Mouse (Mus musculus) thymus, adult 2 months (tissue): ENCODE results near the gene Man2b2. TPM values are rescaled to one million over a fixed set of nuclear protein-coding genes. Genes with fewer than 3 reads are reported as not detected.
A peak's percentile ranks its signal among the peaks of the same experiment; 100 is the strongest.

Experiments
- DNase-seq: peaks from one replicate; pipeline ENCODE4 v3.0.0; 2021
- H3K27ac ChIP-seq: fragments of 200-500 bp; 2 replicates; pipeline ENCODE4 v1.5.1; 2012; ENCODE audit warnings: low read length, control low read depth; ENCODE audit not compliant: control insufficient read depth, insufficient read depth
- H3K27me3 ChIP-seq: fragments of 200-500 bp; 2 replicates; pipeline ENCODE4 v1.6.1; 2012; ENCODE audit warnings: mild to moderate bottlenecking, low read length, moderate library complexity, mixed read lengths; ENCODE audit not compliant: control insufficient read depth, insufficient read depth
- H3K36me3 ChIP-seq: fragments of 200-500 bp; 2 replicates; pipeline ENCODE4 v1.6.1; 2012; ENCODE audit warnings: mild to moderate bottlenecking, low read length, moderate library complexity; ENCODE audit not compliant: control insufficient read depth, insufficient read depth
- H3K4me1 ChIP-seq: fragments of 200-500 bp; replicated peaks from 2 replicates; pipeline ENCODE4 v1.6.1; 2012; ENCODE audit warnings: low read length; ENCODE audit not compliant: control insufficient read depth, insufficient read depth
- H3K4me3 ChIP-seq: fragments of 200-500 bp; 2 replicates; pipeline ENCODE4 v1.5.1; 2012; ENCODE audit warnings: mild to moderate bottlenecking, low read length, control low read depth, moderate library complexity; ENCODE audit not compliant: control insufficient read depth, insufficient read depth
- CTCF ChIP-seq: fragments of 200-500 bp; IDR thresholded peaks from 2 replicates; pipeline ENCODE4 v1.5.1; 2012; ENCODE audit warnings: mild to moderate bottlenecking, control low read depth, low read length, moderate library complexity, borderline replicate concordance; ENCODE audit not compliant: control insufficient read depth, poor library complexity, insufficient read depth; ENCODE audit errors: extremely low read depth
- POLR2A ChIP-seq: fragments of 200-500 bp; IDR thresholded peaks from 2 replicates; pipeline ENCODE4 v1.6.1; 2012; ENCODE audit warnings: mild to moderate bottlenecking, low read length, control low read depth, moderate library complexity; ENCODE audit not compliant: control insufficient read depth, poor library complexity, insufficient read depth; ENCODE audit errors: extremely low read depth
- WGBS: fragments of 180-500 bp; shearing (Covaris S2); methylation state at CpG from one replicate; pipeline ENCODE4 v1.1.7; 2018; 5-methylcytosine and 5-hydroxymethylcytosine counted together
- polyA plus RNA-seq: library from polyadenylated mRNA; depleted of rRNA; stranded (reverse); fragments of >200 nt; gene quantifications from 2 replicates; pipeline ENCODE4 v1.2.3, GENCODE M21; 2012

Gene Man2b2
- polyA plus RNA-seq, 1 experiment = 76.3 TPM

GRCm38 (mm10) chr5:36869578-36870236 is 39.3 kb upstream of the Man2b2 start:
- peak; percentile 1 for DNase-seq
- 4% methylated on average over 56 of the region's 56 CpGs for WGBS
- H3K4me3 ChIP-seq = no peak overlapping the region
- no peaks in the 10 kb centered on the region for H3K36me3 ChIP-seq
- H3K27ac ChIP-seq = no peak overlapping the region
- TF ChIP-seq POLR2A (no peak), CTCF (no peak)
- H3K27me3 ChIP-seq = peaks cover 16% of the 10 kb centered on the region
- H3K4me1 ChIP-seq = no peaks in the 10 kb centered on the region

GRCm38 (mm10) chr5:36869186-36869577 is 38.7 kb upstream of the Man2b2 start:
- DNase-seq = no peak
- peaks cover 16% of the 10 kb centered on the region for H3K27me3 ChIP-seq
- 7% methylated on average over 7 of the region's 7 CpGs for WGBS
- H3K36me3 ChIP-seq = no peaks in the 10 kb centered on the region
- no peaks in the 10 kb centered on the region for H3K4me1 ChIP-seq
- TF ChIP-seq POLR2A (no peak), CTCF (no peak)
- H3K27ac ChIP-seq = no peak overlapping the region
- no peak overlapping the region for H3K4me3 ChIP-seq

- DNase-seq = no peak
- H3K27ac ChIP-seq = no peak within 1 kb of the TSS
- no peak within 1 kb of the TSS for H3K4me3 ChIP-seq
- TF ChIP-seq CTCF = no peak
- TF ChIP-seq POLR2A = no peak
- WGBS = 7% methylated on average over 99 of the region's 108 CpGs
- H3K4me1 ChIP-seq = no peaks in the 10 kb centered on the region
- H3K36me3 ChIP-seq = no peaks in the 10 kb centered on the region
- peaks cover 16% of the 10 kb centered on the region for H3K27me3 ChIP-seq
Observed at GRCm38 (mm10) chr5:36868266-36869090, 38.0 kb upstream of the Man2b2 start, which contains the start of gene Ppp2r2c. Ppp2r2c (plus strand) TSS chr5:36868513.

GRCm38 (mm10) chr5:36867561-36867960 is 37.1 kb upstream of the Man2b2 start:
- no peak overlapping the region for H3K4me3 ChIP-seq
- 14% methylated on average over 6 of the region's 6 CpGs for WGBS
- H3K27me3 ChIP-seq = peaks cover 16% of the 10 kb centered on the region
- no peaks in the 10 kb centered on the region for H3K36me3 ChIP-seq
- H3K4me1 ChIP-seq = no peaks in the 10 kb centered on the region
- no peak for TF ChIP-seq CTCF
- no peak for TF ChIP-seq POLR2A
- no peak overlapping the region for H3K27ac ChIP-seq
- DNase-seq = no peak

- Histone ChIP-seq H3K27ac (no peak overlapping the region), H3K4me1 (no peaks in the 10 kb centered on the region), H3K27me3 (peaks cover 16% of the 10 kb centered on the region), H3K4me3 (no peak overlapping the region), H3K36me3 (no peaks in the 10 kb centered on the region)
- TF ChIP-seq CTCF (no peak), POLR2A (no peak)
- DNase-seq = no peak
- 78% methylated on average over 7 of the region's 7 CpGs for WGBS
Observed at GRCm38 (mm10) chr5:36866701-36867250, 36.3 kb upstream of the Man2b2 start.

- Histone ChIP-seq H3K27ac (no peak overlapping the region), H3K4me1 (no peaks in the 10 kb centered on the region), H3K4me3 (no peak overlapping the region), H3K27me3 (no peaks in the 10 kb centered on the region), H3K36me3 (no peaks in the 10 kb centered on the region)
- no peak for TF ChIP-seq CTCF
- TF ChIP-seq POLR2A = no peak
- WGBS = 87% methylated on average over 2 of the region's 2 CpGs
- DNase-seq = peak; percentile 2
Observed at GRCm38 (mm10) chr5:36861084-36861483, 30.6 kb upstream of the Man2b2 start.
